ENCODE assay signal across 26 mouse cellular contexts in the genomic region with DNA sequence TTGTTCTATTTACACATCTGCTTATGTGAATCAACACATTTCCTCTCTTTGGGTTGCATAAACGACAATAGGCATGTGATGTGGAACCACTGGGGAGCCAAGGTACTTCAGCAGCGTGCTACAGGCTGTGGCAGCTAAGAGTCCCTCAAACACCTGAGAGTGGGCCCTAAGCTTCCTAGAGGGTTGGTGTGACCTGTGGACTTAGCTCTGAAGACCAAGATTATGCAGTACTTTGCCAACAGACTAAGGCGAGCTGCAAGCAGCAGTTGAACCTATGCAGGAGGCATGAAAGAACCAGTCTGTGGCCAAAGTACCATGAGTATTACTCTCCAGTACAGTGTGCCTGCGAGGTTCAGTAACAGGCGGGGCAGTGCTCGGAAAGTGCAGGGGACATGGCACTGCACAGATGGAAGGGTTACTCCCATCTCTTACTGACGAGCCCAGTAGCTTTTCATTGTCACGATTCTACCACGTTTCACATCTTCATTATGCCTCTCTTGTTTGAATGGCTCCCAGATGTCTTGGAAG.
DNase-seq lines count a peak whose midpoint lies in the region; ATAC-seq and TF ChIP-seq lines count a peak whose summit lies in the region.
"Had no signal": no experiment of that assay in that cellular context is flagged by ENCODE, and none has a peak within 500 bp of the region (broad histone marks: within the 10 kb centered on the region; RNA-seq: fewer than 3 reads in every experiment).

No protein-coding gene starts in this region.

- H3K27ac ChIP-seq in lung, postnatal 0 days (ENCODE audit: low read length) = no peak overlapping the region
- no peak overlapping the region for H3K27ac ChIP-seq in intestine, embryonic 16.5 days (ENCODE audit: low read length)
- H3K27ac ChIP-seq: forebrain, embryonic 10.5 days; forebrain, embryonic 13.5 days; heart, embryonic 15.5 days; hindbrain, embryonic 14.5 days; hindbrain, postnatal 0 days had no signal

- WGBS in lung, postnatal 0 days = 83% methylated on average over 9 of the region's 9 CpGs
- WGBS in lung, adult 2 months = 85% methylated on average over 9 of the region's 9 CpGs
- 84% methylated on average over 9 of the region's 9 CpGs for WGBS in intestine, embryonic 16.5 days

- no peaks in the 10 kb centered on the region for H3K9me3 ChIP-seq in lung, postnatal 0 days (ENCODE audit: low read length)
- H3K9me3 ChIP-seq in intestine, embryonic 16.5 days (ENCODE audit: control insufficient read depth, low read length) = no peaks in the 10 kb centered on the region
- H3K9me3 ChIP-seq: forebrain, embryonic 10.5 days; forebrain, embryonic 13.5 days; heart, embryonic 12.5 days; heart, embryonic 15.5 days had no signal

- no peaks in the 10 kb centered on the region for H3K4me1 ChIP-seq in lung, postnatal 0 days (ENCODE audit: insufficient read depth, low read depth, low read length)
- H3K4me1 ChIP-seq in lung, adult 2 months (ENCODE audit: control insufficient read depth, insufficient read depth, low read length) = peaks cover 3% of the 10 kb centered on the region
- H3K4me1 ChIP-seq in intestine, embryonic 16.5 days (ENCODE audit: control insufficient read depth, insufficient read depth, low read length) = no peaks in the 10 kb centered on the region
- H3K4me1 ChIP-seq: forebrain, embryonic 13.5 days had no signal

- H3K36me3 ChIP-seq in lung, postnatal 0 days (ENCODE audit: insufficient read depth, low read length) = no peaks in the 10 kb centered on the region
- no peaks in the 10 kb centered on the region for H3K36me3 ChIP-seq in intestine, embryonic 16.5 days (ENCODE audit: control insufficient read depth, insufficient read depth, low read length)
- H3K36me3 ChIP-seq: forebrain, embryonic 10.5 days; heart, embryonic 12.5 days; heart, embryonic 15.5 days had no signal

- no peak for TF ChIP-seq EP300 in lung, postnatal 0 days (IDR thresholded peaks at IDR 0.05)

- no peak for DNase-seq in lung, postnatal 0 days (ENCODE audit: low spot score)
- no peak for DNase-seq in lung, adult 2 months
- DNase-seq in CD4-positive helper T cell, adult 2 months (ENCODE audit: low read depth, low spot score) = peak; percentile 39
- DNase-seq in gastrocnemius, postnatal 10 days = no peak
- no peak for DNase-seq in MN1 (ENCODE audit: low spot score)
- DNase-seq: adrenal gland, postnatal 10 days; adrenal gland, postnatal 36 days; cerebellum, adult 18-20 months; cerebellum, adult 9-11 months; cerebellum, postnatal 25 days; embryo, embryonic 11 days; gastrocnemius, postnatal 14 days; heart, adult 18-20 months; heart, postnatal 10 days; heart, postnatal 4 days; kidney, adult 18-20 months had no signal

- H3K4me3 ChIP-seq in lung, postnatal 0 days (ENCODE audit: low read depth, low read length) = no peak overlapping the region
- no peak overlapping the region for H3K4me3 ChIP-seq in lung, adult 2 months (replicated peaks; ENCODE audit: extremely low read depth, low read depth, low read length)
- H3K4me3 ChIP-seq in intestine, embryonic 16.5 days (ENCODE audit: low read length) = no peak overlapping the region
- H3K4me3 ChIP-seq: forebrain, embryonic 10.5 days; forebrain, embryonic 13.5 days; heart, embryonic 12.5 days; heart, embryonic 15.5 days had no signal

- no peak overlapping the region for H3K4me2 ChIP-seq in lung, postnatal 0 days (replicated peaks; ENCODE audit: low read depth, low read length)
- no peak overlapping the region for H3K4me2 ChIP-seq in intestine, embryonic 16.5 days (ENCODE audit: low read depth, low read length)
- H3K4me2 ChIP-seq: forebrain, embryonic 13.5 days; heart, embryonic 12.5 days; heart, embryonic 15.5 days; hindbrain, embryonic 14.5 days had no signal

- H3K9ac ChIP-seq in lung, postnatal 0 days (replicated peaks; ENCODE audit: low read depth) = no peak overlapping the region
- H3K9ac ChIP-seq in intestine, embryonic 16.5 days (ENCODE audit: low read depth, low read length) = no peak overlapping the region; the same call in 1 of the 2 replicates
- H3K9ac ChIP-seq: forebrain, embryonic 13.5 days; heart, embryonic 12.5 days; heart, embryonic 15.5 days; hindbrain, embryonic 14.5 days had no signal

- ATAC-seq in lung, postnatal 0 days = peak; percentile 32; the same call in 1 of the 2 replicates
- peak; percentile 72 for ATAC-seq in intestine, embryonic 16.5 days
- ATAC-seq: forebrain, embryonic 13.5 days; forebrain, embryonic 16.5 days; hindbrain, postnatal 0 days; inflammation-experienced regulatory T-cells, adult 6 months; Patski had no signal

- TF ChIP-seq POLR2A in lung, adult 2 months (IDR thresholded peaks at IDR 0.05; ENCODE audit: borderline replicate concordance, extremely low read depth, low read depth, low read length) = no peak

- H3K27me3 ChIP-seq in lung, postnatal 0 days (replicated peaks; ENCODE audit: insufficient read depth, low read length) = no peaks in the 10 kb centered on the region
- no peaks in the 10 kb centered on the region for H3K27me3 ChIP-seq in intestine, embryonic 16.5 days (replicated peaks; ENCODE audit: control insufficient read depth, insufficient read depth, low read length)
- H3K27me3 ChIP-seq: forebrain, embryonic 13.5 days; heart, embryonic 12.5 days; heart, embryonic 15.5 days; Patski had no signal

- no peak for TF ChIP-seq CTCF in lung, postnatal 0 days (IDR thresholded peaks at IDR 0.05)
- no peak for TF ChIP-seq CTCF in lung, adult 2 months (IDR thresholded peaks at IDR 0.05; ENCODE audit: insufficient read depth, low read length)
